Comparison of ENCODE assay signal across 8 mouse cellular contexts in the genomic region with DNA sequence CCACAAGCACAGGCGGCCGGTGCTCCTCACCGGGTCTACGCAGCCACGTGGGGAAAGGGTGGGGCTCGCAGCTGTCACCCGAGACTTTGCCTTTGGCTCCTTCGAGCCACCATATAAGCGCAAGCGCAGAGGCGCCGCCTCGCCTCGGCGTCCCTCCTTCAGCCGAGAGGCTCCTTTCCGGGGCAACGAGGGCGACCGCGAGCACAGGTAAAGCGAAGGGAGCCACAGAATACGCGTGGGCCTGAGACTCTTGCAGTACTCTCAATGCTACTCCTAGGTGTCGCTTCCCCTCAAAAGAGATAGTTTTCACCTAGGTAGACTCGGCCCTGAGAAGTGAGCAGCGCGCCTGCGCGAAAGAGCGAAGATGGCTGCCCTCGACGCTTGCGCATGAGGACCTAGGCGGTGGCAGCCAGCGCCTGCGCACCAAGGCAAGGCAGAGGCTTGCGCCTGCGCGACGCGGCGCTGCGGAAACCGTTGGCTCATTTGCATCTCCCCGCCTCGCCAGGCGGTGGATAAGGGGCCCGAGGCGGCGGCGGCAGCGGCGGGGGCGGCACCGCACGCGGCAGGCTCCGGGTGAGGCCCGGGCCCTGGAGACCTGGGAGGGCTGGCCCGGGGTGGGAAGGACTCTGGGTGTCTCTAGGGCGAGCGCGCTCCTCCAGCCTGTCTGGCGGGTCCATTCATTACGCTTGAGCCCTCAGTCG. TPM values are rescaled to one million over a fixed set of nuclear protein-coding genes. Genes with fewer than 3 reads are reported as not detected.
DNase-seq lines count a peak whose midpoint lies in the region; ATAC-seq and TF ChIP-seq lines count a peak whose summit lies in the region.

Gene Sugp2 (plus strand): TSS at position 147 of the 701 bp plus-strand sequence.
Gene Armc6 (minus strand): TSS at position 387 of the 701 bp plus-strand sequence.

- H3K36me3 ChIP-seq in ES-E14 (ENCODE audit: control insufficient read depth, insufficient read depth, low read length, poor library complexity, severe bottlenecking) = peaks cover 31% of the 10 kb centered on the region
- peaks cover 24% of the 10 kb centered on the region for H3K36me3 ChIP-seq in forebrain, embryonic 16.5 days (ENCODE audit: control insufficient read depth, insufficient read depth)
- H3K36me3 ChIP-seq in lung, embryonic 14.5 days (ENCODE audit: insufficient read depth) = peaks cover 44% of the 10 kb centered on the region
- peaks cover 18% of the 10 kb centered on the region for H3K36me3 ChIP-seq in thymus, adult 2 months (ENCODE audit: control insufficient read depth, insufficient read depth, low read length)

- TF ChIP-seq POLR2A in olfactory bulb, adult 2 months (IDR thresholded peaks at IDR 0.05; ENCODE audit: insufficient read depth, low read depth, low read length) = peak; percentile 74
- peak; percentile 84 for TF ChIP-seq POLR2A in thymus, adult 2 months (IDR thresholded peaks at IDR 0.05; ENCODE audit: control insufficient read depth, extremely low read depth, insufficient read depth, low read length, poor library complexity)

- no peaks in the 10 kb centered on the region for H3K27me3 ChIP-seq in forebrain, embryonic 16.5 days (replicated peaks; ENCODE audit: control insufficient read depth, insufficient read depth, low read length)
- H3K27me3 ChIP-seq in lung, embryonic 14.5 days (ENCODE audit: insufficient read depth, low read length) = no peaks in the 10 kb centered on the region
- H3K27me3 ChIP-seq in thymus, adult 2 months (ENCODE audit: control insufficient read depth, insufficient read depth, low read length) = no peaks in the 10 kb centered on the region

- H3K4me3 ChIP-seq in ES-E14 (ENCODE audit: insufficient read depth in 1 of 2, low read depth in 1 of 2, low read length in 2 of 2, poor library complexity in 1 of 2, severe bottlenecking in 1 of 2) = peak within 1 kb of the TSS; percentile 83 to 99
- peak within 1 kb of the TSS; percentile 87 for H3K4me3 ChIP-seq in forebrain, embryonic 16.5 days (replicated peaks; ENCODE audit: low read length)
- H3K4me3 ChIP-seq in layer of hippocampus, adult 2 months = peak within 1 kb of the TSS; percentile 92
- H3K4me3 ChIP-seq in lung, embryonic 14.5 days (ENCODE audit: low read depth, low read length) = peak within 1 kb of the TSS; percentile 79
- peak within 1 kb of the TSS; percentile 56 for H3K4me3 ChIP-seq in olfactory bulb, adult 2 months (ENCODE audit: insufficient read depth, low read depth, low read length)
- peak within 1 kb of the TSS; percentile 82 for H3K4me3 ChIP-seq in thymus, adult 2 months (ENCODE audit: control insufficient read depth, insufficient read depth, low read length)

- no peak; the same call in 1 of the 2 replicates for TF ChIP-seq CTCF in layer of hippocampus, adult 2 months (conservative IDR thresholded peaks at IDR 0.05)
- no peak for TF ChIP-seq CTCF in lung, embryonic 14.5 days (IDR thresholded peaks at IDR 0.05; ENCODE audit: low read depth)
- TF ChIP-seq CTCF in olfactory bulb, adult 2 months (IDR thresholded peaks at IDR 0.05; ENCODE audit: insufficient read depth, low read depth, low read length) = no peak
- no peak; the same call in 1 of the 2 replicates for TF ChIP-seq CTCF in thymus, adult 2 months (IDR thresholded peaks at IDR 0.05; ENCODE audit: borderline replicate concordance, control insufficient read depth, extremely low read depth, insufficient read depth, low read length, poor library complexity)

- intact Hi-C loops in heart, postnatal 36 days (cut with DNase I) = no loop called here

- H3K27ac ChIP-seq in ES-E14 (ENCODE audit: insufficient read depth, low read depth, low read length, poor library complexity, severe bottlenecking) = peak within 1 kb of the TSS; percentile 96
- peak within 1 kb of the TSS; percentile 94 for H3K27ac ChIP-seq in forebrain, embryonic 16.5 days (ENCODE audit: low read length)
- peak within 1 kb of the TSS; percentile 99 for H3K27ac ChIP-seq in layer of hippocampus, adult 2 months
- H3K27ac ChIP-seq in lung, embryonic 14.5 days (ENCODE audit: low read depth) = peak within 1 kb of the TSS; percentile 94
- H3K27ac ChIP-seq in olfactory bulb, adult 2 months (ENCODE audit: insufficient read depth, low read depth, low read length) = peak within 1 kb of the TSS; percentile 97
- peak within 1 kb of the TSS; percentile 89 for H3K27ac ChIP-seq in thymus, adult 2 months (ENCODE audit: control insufficient read depth, insufficient read depth, low read length)

- peak within 1 kb of the TSS; percentile 75 for H3K4me2 ChIP-seq in forebrain, embryonic 16.5 days (ENCODE audit: low read length)
- peak within 1 kb of the TSS; percentile 96 for H3K4me2 ChIP-seq in lung, embryonic 14.5 days

- peak; percentile 91 for DNase-seq in ES-E14 (ENCODE audit: low read depth, low spot score)
- DNase-seq in cerebellum, adult 11-12 months = peak; percentile 96
- DNase-seq in heart, postnatal 36 days = peak; percentile 92 to 98
- DNase-seq in layer of hippocampus, adult 2 months (ENCODE audit: low spot score in 2 of 2) = peak; percentile 94
- peak; percentile 99 for DNase-seq in lung, embryonic 14.5 days
- peak; percentile 94 for DNase-seq in thymus, adult 2 months

- peak within 1 kb of the TSS; percentile 99 for H3K9ac ChIP-seq in ES-E14 (ENCODE audit: insufficient read depth, low read depth, low read length, poor library complexity, severe bottlenecking)
- H3K9ac ChIP-seq in forebrain, embryonic 16.5 days (replicated peaks; ENCODE audit: low read depth, low read length) = peak within 1 kb of the TSS; percentile 93
- H3K9ac ChIP-seq in lung, embryonic 14.5 days = peak within 1 kb of the TSS; percentile 82

- WGBS in forebrain, embryonic 16.5 days = under 1% methylated on average over 67 of the region's 67 CpGs
- under 1% methylated on average over 67 of the region's 67 CpGs for WGBS in lung, embryonic 14.5 days
- WGBS in olfactory bulb, adult 2 months = under 1% methylated on average over 67 of the region's 67 CpGs
- WGBS in thymus, adult 2 months = under 1% methylated on average over 66 of the region's 67 CpGs

- H3K9me3 ChIP-seq in ES-E14 (ENCODE audit: control insufficient read depth, insufficient read depth, low read depth, low read length) = no peaks in the 10 kb centered on the region
- no peaks in the 10 kb centered on the region for H3K9me3 ChIP-seq in forebrain, embryonic 16.5 days (ENCODE audit: control insufficient read depth, low read length)
- H3K9me3 ChIP-seq in lung, embryonic 14.5 days (ENCODE audit: low read depth, low read length) = no peaks in the 10 kb centered on the region

- peak; percentile 97 for ATAC-seq in forebrain, embryonic 16.5 days
- peak; percentile 98 for ATAC-seq in lung, embryonic 14.5 days (ENCODE audit: insufficient read depth)

- peaks cover under 1 to 5% of the 10 kb centered on the region in 2 experiments; a peak in 2 of 4 replicates for H3K4me1 ChIP-seq in ES-E14 (ENCODE audit: control insufficient read depth in 2 of 2, insufficient read depth in 2 of 2, low read length in 2 of 2, poor library complexity in 1 of 2)
- peaks cover 22% of the 10 kb centered on the region for H3K4me1 ChIP-seq in forebrain, embryonic 16.5 days (replicated peaks; ENCODE audit: control insufficient read depth, insufficient read depth, low read length)
- peaks cover 14% of the 10 kb centered on the region; the same call in 1 of the 2 replicates for H3K4me1 ChIP-seq in lung, embryonic 14.5 days (ENCODE audit: insufficient read depth)
- no peaks in the 10 kb centered on the region for H3K4me1 ChIP-seq in olfactory bulb, adult 2 months (ENCODE audit: control insufficient read depth, insufficient read depth, low read length)
- peaks cover 5% of the 10 kb centered on the region for H3K4me1 ChIP-seq in thymus, adult 2 months (replicated peaks; ENCODE audit: control insufficient read depth, insufficient read depth, low read length)

- in situ Hi-C loops in ES-E14 (cut with MboI; ENCODE audit: low sequenced_read_pairs in 2 of 2, unreplicated experiment in 2 of 2) = no loop called here

TF ChIP-seq in ES-E14, 5 proteins besides CTCF, POLR2A, EP300 and RAD21:
- TF ChIP-seq ZNF384 (IDR thresholded peaks at IDR 0.05; ENCODE audit: low read depth, low read length) = no peak
- TF ChIP-seq CHD2 (IDR thresholded peaks at IDR 0.05; ENCODE audit: low read depth, low read length) = no peak
- no peak for TF ChIP-seq ZC3H11A (IDR thresholded peaks at IDR 0.05; ENCODE audit: borderline replicate concordance, low read depth, low read length)
- no peak for TF ChIP-seq MAFK (IDR thresholded peaks at IDR 0.05; ENCODE audit: insufficient read depth, low read depth, low read length)
- peak; percentile 74 for TF ChIP-seq HCFC1 (IDR thresholded peaks at IDR 0.05; ENCODE audit: borderline replicate concordance, insufficient read depth, low read length)

RNA-seq across cellular contexts. Expression of gene Sugp2, which starts in this region (rescaled TPM):
- 45.5 and 57.6 TPM in 2 replicates for total RNA-seq in ES-E14 (2012; rRNA removed)
- 87.6 and 104 TPM in 2 replicates for polyA plus RNA-seq in forebrain, embryonic 16.5 days (2015; fragmentation: Nextera tagmentation; extraction: Ambion mirVana)
- total RNA-seq in heart, postnatal 36 days (2021) = 10 to 100 TPM; 41.4 to 43.0 TPM
- total RNA-seq in layer of hippocampus, adult 2 months (2021) = 100 to 1,000 TPM; 130 to 131 TPM
- 33.4 and 33.5 TPM in 2 replicates for polyA plus RNA-seq in lung, embryonic 14.5 days (2014; fragmentation: Nextera tagmentation; extraction: Ambion mirVana)
- polyA plus RNA-seq in olfactory bulb, adult 2 months (2012; ENCODE audit: insufficient read depth, insufficient read length, low replicate concordance, missing spikeins) = not detected in 2 replicates
- 98.2 and 103 TPM in 2 replicates for polyA plus RNA-seq in thymus, adult 2 months (2012; rRNA removed)

RNA-seq across cellular contexts. Expression of gene Armc6, which starts in this region (rescaled TPM):
- 58.9 and 61.8 TPM in 2 replicates for total RNA-seq in ES-E14 (2012; rRNA removed)
- 101 and 109 TPM in 2 replicates for polyA plus RNA-seq in forebrain, embryonic 16.5 days (2015; fragmentation: Nextera tagmentation; extraction: Ambion mirVana)
- total RNA-seq in heart, postnatal 36 days (2021) = 1 to 10 TPM; 6.2 to 7.0 TPM
- total RNA-seq in layer of hippocampus, adult 2 months (2021) = 10 to 100 TPM; 45.6 to 47.1 TPM
- 27.8 and 28.6 TPM in 2 replicates for polyA plus RNA-seq in lung, embryonic 14.5 days (2014; fragmentation: Nextera tagmentation; extraction: Ambion mirVana)
- not detected in 2 replicates for polyA plus RNA-seq in olfactory bulb, adult 2 months (2012; ENCODE audit: insufficient read depth, insufficient read length, low replicate concordance, missing spikeins)
- 24.3 and 25.4 TPM in 2 replicates for polyA plus RNA-seq in thymus, adult 2 months (2012; rRNA removed)

Comparison
In these comparisons a context has a peak if more than half of its experiments do, and no peak if none do; other contexts are left out.
1. Peak in every context shown above with its lines: DNase-seq, ATAC-seq, H3K4me3 ChIP-seq and H3K27ac ChIP-seq.
2. RNA of gene Armc6 (polyA plus RNA-seq): 101 to 109 TPM in forebrain, embryonic 16.5 days, 27.8 to 28.6 TPM in lung, embryonic 14.5 days and 24.3 to 25.4 TPM in thymus, adult 2 months; not detected in olfactory bulb, adult 2 months; every median in the first group is over 10 times any median in the second.